Mouse (Mus musculus): Measurements from ENCODE around the gene Fdxacb1.

Gene Fdxacb1

GRCm38 (mm10) chr9:50768107-50769002, at the start of gene Fdxacb1:
Fdxacb1 (plus strand) TSS chr9:50768236.
- DNase-seq: peak; percentile 99

- DNase-seq: no peak
Measured at GRCm38 (mm10) chr9:50718878-50719277, 49.2 kb upstream of the Fdxacb1 start.

- no peak for DNase-seq
Measured at GRCm38 (mm10) chr9:50721061-50721460, 47.0 kb upstream of the Fdxacb1 start.

GRCm38 (mm10) chr9:50722451-50722911, 45.6 kb upstream of the Fdxacb1 start:
- no peak for DNase-seq

- DNase-seq: peak; percentile 56
Measured at GRCm38 (mm10) chr9:50723406-50723805, 44.6 kb upstream of the Fdxacb1 start.

GRCm38 (mm10) chr9:50724147-50724546, 43.9 kb upstream of the Fdxacb1 start:
- no peak for DNase-seq

GRCm38 (mm10) chr9:50724661-50725330, 43.2 kb upstream of the Fdxacb1 start:
- DNase-seq: no peak

GRCm38 (mm10) chr9:50725921-50726590, 42.0 kb upstream of the Fdxacb1 start:
- DNase-seq: no peak

- no peak for DNase-seq
Measured at GRCm38 (mm10) chr9:50727171-50727924, 40.7 kb upstream of the Fdxacb1 start.

- DNase-seq: no peak
Measured at GRCm38 (mm10) chr9:50727925-50728651, 39.9 kb upstream of the Fdxacb1 start.

- DNase-seq: no peak
Measured at GRCm38 (mm10) chr9:50729600-50729999, 38.4 kb upstream of the Fdxacb1 start.

GRCm38 (mm10) chr9:50732560-50732959, 35.5 kb upstream of the Fdxacb1 start:
- DNase-seq: no peak

GRCm38 (mm10) chr9:50734989-50735388, 33.0 kb upstream of the Fdxacb1 start:
- peak; percentile 76 for DNase-seq

GRCm38 (mm10) chr9:50738914-50739870, 28.8 kb upstream of the Fdxacb1 start, which contains the start of gene Dixdc1:
Dixdc1 (minus strand) TSS chr9:50739517.
- DNase-seq: peak; percentile 97

GRCm38 (mm10) chr9:50740867-50741784, 26.9 kb upstream of the Fdxacb1 start:
- DNase-seq: no peak

GRCm38 (mm10) chr9:50742261-50742660, 25.8 kb upstream of the Fdxacb1 start:
- no peak for DNase-seq

GRCm38 (mm10) chr9:50742744-50743143, 25.3 kb upstream of the Fdxacb1 start:
- DNase-seq: peak; percentile 53

- peak; percentile 55 for DNase-seq
Measured at GRCm38 (mm10) chr9:50745806-50746205, 22.2 kb upstream of the Fdxacb1 start.

GRCm38 (mm10) chr9:50746214-50746677, 21.8 kb upstream of the Fdxacb1 start, which contains the start of gene 2310030G06Rik:
2310030G06Rik (minus strand) TSS chr9:50746536.
- peak; percentile 91 for DNase-seq
